Mouse (Mus musculus) olfactory bulb, adult 2 months (tissue): Measurements from ENCODE around the gene H3f3b.

Source experiments
- CTCF ChIP-seq: fragments of 200-500 bp; IDR thresholded peaks from 2 replicates; pipeline ENCODE4 v1.5.1; 2012; ENCODE audit warnings: low read depth, mild to moderate bottlenecking, low read length, moderate library complexity; ENCODE audit not compliant: insufficient read depth
- POLR2A ChIP-seq: fragments of 200-500 bp; IDR thresholded peaks from 2 replicates; pipeline ENCODE4 v1.6.1; 2012; ENCODE audit warnings: mild to moderate bottlenecking, low read depth, low read length, moderate library complexity; ENCODE audit not compliant: insufficient read depth

DNA sequence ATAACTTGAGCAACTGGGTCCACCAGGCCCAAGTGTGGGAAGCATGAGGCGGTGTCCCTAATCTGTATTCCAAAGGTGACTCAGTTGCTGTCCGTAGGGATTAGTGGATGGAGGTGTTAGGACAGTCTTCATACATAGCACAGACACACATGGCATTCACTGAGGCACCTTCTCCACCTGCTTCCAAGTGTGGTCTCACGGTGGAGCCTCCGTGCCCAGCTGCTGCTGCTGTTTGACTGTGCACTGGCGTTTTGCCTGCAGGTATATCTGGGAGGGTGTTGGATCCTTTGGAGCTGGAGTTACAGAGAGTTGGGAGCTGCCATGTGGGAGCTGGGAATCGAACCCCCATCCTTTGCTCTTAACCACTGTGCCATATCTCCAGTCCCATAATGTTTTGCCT, 6.8 kb upstream of the H3f3b start:
- no peak for TF ChIP-seq POLR2A
- no peak for TF ChIP-seq CTCF
